Mouse (Mus musculus) T-cell, adult 2 months (primary cell): ENCODE measurements around the gene Sult3a1.
"Not testable (repeated sequence)": the region's sequence is repeated elsewhere in the genome, so short reads cannot be mapped to it uniquely, and the experiment has no call there.

Experiments used
- DNase-seq: peaks from one replicate; pipeline ENCODE4 v3.0.0; 2022; ENCODE audit warnings: low spot score

The Sult3a1 gene

GRCm38 (mm10) chr10:33857421-33857820 is at the start of gene Sult3a1:
Gene Sult3a1, plus strand, starts transcription at chr10:33857721.
- DNase-seq = no peak

- no peak for DNase-seq
Observed at GRCm38 (mm10) chr10:33811807-33812206, 45.7 kb upstream of the Sult3a1 start.

GRCm38 (mm10) chr10:33814266-33814665 is 43.3 kb upstream of the Sult3a1 start:
- no peak for DNase-seq

GRCm38 (mm10) chr10:33816923-33817322 is 40.6 kb upstream of the Sult3a1 start:
- no peak for DNase-seq

- DNase-seq = no peak
Observed at GRCm38 (mm10) chr10:33820892-33821291, 36.6 kb upstream of the Sult3a1 start.

- no peak for DNase-seq
Observed at GRCm38 (mm10) chr10:33865994-33866393, 8.5 kb downstream of the Sult3a1 start.

GRCm38 (mm10) chr10:33870441-33870840 is 12.9 kb downstream of the Sult3a1 start:
- no peak for DNase-seq

GRCm38 (mm10) chr10:33872672-33873398 is 15.3 kb downstream of the Sult3a1 start:
- no peak for DNase-seq

GRCm38 (mm10) chr10:33882411-33882810 is 24.9 kb downstream of the Sult3a1 start:
- not testable (repeated sequence) for DNase-seq

- DNase-seq = not testable (repeated sequence)
Observed at GRCm38 (mm10) chr10:33901520-33901919, 44.0 kb downstream of the Sult3a1 start.

- peak; percentile 6 for DNase-seq
Observed at GRCm38 (mm10) chr10:33904530-33905481, 47.3 kb downstream of the Sult3a1 start, which contains the start of gene Rsph4a. Gene Rsph4a, plus strand, starts transcription at chr10:33905111.

GRCm38 (mm10) chr10:33905489-33905888 is 48.0 kb downstream of the Sult3a1 start:
- DNase-seq = no peak
